14 mouse cellular contexts compared by ENCODE assay signal in the genomic region with DNA sequence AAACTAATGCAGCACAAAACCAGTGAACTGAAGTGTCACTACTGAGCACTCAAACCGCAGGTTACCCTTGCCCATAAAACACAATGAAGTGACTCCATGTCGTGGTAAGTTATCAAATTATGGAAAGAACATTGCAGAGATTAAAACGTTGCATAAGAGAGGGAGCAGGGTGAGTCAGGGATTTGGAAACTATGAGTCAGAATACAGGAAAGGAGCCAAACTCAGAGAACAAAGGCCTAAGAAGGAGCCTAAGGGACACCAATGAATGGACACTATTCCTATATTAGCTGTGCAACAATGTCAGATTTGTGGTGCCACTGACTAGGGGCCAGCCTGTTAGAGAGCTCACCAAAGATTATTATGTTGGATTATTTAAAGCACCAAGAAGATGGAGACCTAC. TPM values are rescaled to one million over a fixed set of nuclear protein-coding genes. Genes with fewer than 3 reads are reported as not detected.
DNase-seq lines count a peak whose midpoint lies in the region; ATAC-seq and TF ChIP-seq lines count a peak whose summit lies in the region.
"Had no signal": no experiment of that assay in that cellular context is flagged by ENCODE, and none has a peak within 500 bp of the region (broad histone marks: within the 10 kb centered on the region; RNA-seq: fewer than 3 reads in every experiment).

No protein-coding gene starts in this region.

- peak; percentile 59 to 76 for DNase-seq in heart, adult 9 months (ENCODE audit: low spot score in 2 of 2)
- DNase-seq in heart, embryonic 10.5 days (ENCODE audit: low spot score), result no peak
- DNase-seq in 3T3-L1 (ENCODE audit: low read depth, low spot score) (peak; percentile 96), adipocyte (ENCODE audit: low spot score) (peak; percentile 89)
- peak; percentile 57 for DNase-seq in heart, postnatal 0 days (ENCODE audit: low spot score)
- no peak for DNase-seq in kidney, postnatal 36 days
- no peak for DNase-seq in gastrocnemius, adult 2 months
- DNase-seq: cerebellum, postnatal 14 days; kidney, postnatal 25 days had no signal

- no peak overlapping the region for H3K9ac ChIP-seq in heart, postnatal 0 days (replicated peaks; ENCODE audit: low read depth, low read length)
- H3K9ac ChIP-seq: embryonic facial prominence, embryonic 15.5 days had no signal

- 66% methylated on average over 3 of the region's 3 CpGs for WGBS in heart, embryonic 10.5 days
- WGBS in heart, postnatal 0 days, result 20% methylated on average over 3 of the region's 3 CpGs

- intact Hi-C loops in gastrocnemius, adult 2 months (cut with DNase I), result no loop called here

- TF ChIP-seq CTCF in heart, postnatal 0 days (IDR thresholded peaks at IDR 0.05; ENCODE audit: low read depth), result no peak
- no peak for TF ChIP-seq CTCF in gastrocnemius, adult 2 months (IDR thresholded peaks at IDR 0.05)

- no peak overlapping the region for H3K4me3 ChIP-seq in heart, embryonic 10.5 days
- H3K4me3 ChIP-seq in heart, postnatal 0 days (ENCODE audit: low read depth, low read length), result no peak overlapping the region
- H3K4me3 ChIP-seq in gastrocnemius, adult 2 months, result no peak overlapping the region
- H3K4me3 ChIP-seq: embryonic facial prominence, embryonic 15.5 days; limb, embryonic 10.5 days had no signal

- H3K4me2 ChIP-seq in heart, postnatal 0 days (ENCODE audit: low read depth, low read length), result no peak overlapping the region
- H3K4me2 ChIP-seq: embryonic facial prominence, embryonic 15.5 days had no signal

- no peaks in the 10 kb centered on the region for H3K27me3 ChIP-seq in heart, embryonic 10.5 days (ENCODE audit: insufficient read depth, poor library complexity, severe bottlenecking)
- H3K27me3 ChIP-seq in heart, postnatal 0 days (ENCODE audit: control insufficient read depth, insufficient read depth, low read length), result no peaks in the 10 kb centered on the region
- H3K27me3 ChIP-seq: embryonic facial prominence, embryonic 15.5 days had no signal

- H3K27ac ChIP-seq in heart, embryonic 10.5 days, result no peak overlapping the region
- no peak overlapping the region for H3K27ac ChIP-seq in heart, postnatal 0 days (ENCODE audit: low read depth)
- no peak overlapping the region for H3K27ac ChIP-seq in gastrocnemius, adult 2 months
- H3K27ac ChIP-seq: embryonic facial prominence, embryonic 15.5 days; limb, embryonic 10.5 days; macrophage had no signal

- H3K4me1 ChIP-seq in heart, embryonic 10.5 days, result 0 out of 2 replicates have a peak, but pooled peaks cover 3% of the 10 kb centered on the region
- H3K4me1 ChIP-seq in heart, postnatal 0 days (ENCODE audit: control insufficient read depth, insufficient read depth), result no peaks in the 10 kb centered on the region
- H3K4me1 ChIP-seq: embryonic facial prominence, embryonic 15.5 days; limb, embryonic 10.5 days had no signal

- TF ChIP-seq EP300 in heart, postnatal 0 days (IDR thresholded peaks at IDR 0.05; ENCODE audit: low read depth), result no peak

- peak; percentile 60; the same call in 1 of the 2 replicates for ATAC-seq in heart, postnatal 0 days (ENCODE audit: insufficient read depth, low read depth)
- no peak for ATAC-seq in megakaryocyte-erythroid progenitor cell, adult 5-6 weeks (replicated peaks; ENCODE audit: low FRiP score, low TSS enrichment, poor library complexity, severe bottlenecking)
- ATAC-seq: hindbrain, embryonic 16.5 days had no signal

- H3K9me3 ChIP-seq in heart, embryonic 10.5 days, result no peaks in the 10 kb centered on the region
- H3K9me3 ChIP-seq in heart, postnatal 0 days (replicated peaks; ENCODE audit: control insufficient read depth, low read length), result no peaks in the 10 kb centered on the region
- H3K9me3 ChIP-seq: embryonic facial prominence, embryonic 15.5 days; limb, embryonic 10.5 days had no signal

- H3K36me3 ChIP-seq in heart, embryonic 10.5 days, result no peaks in the 10 kb centered on the region
- H3K36me3 ChIP-seq in heart, postnatal 0 days (replicated peaks; ENCODE audit: control insufficient read depth, insufficient read depth, low read length), result no peaks in the 10 kb centered on the region
- H3K36me3 ChIP-seq: embryonic facial prominence, embryonic 15.5 days; limb, embryonic 10.5 days had no signal

RNA-seq across cellular contexts. Expression of gene Efemp1, which starts 53.3 kb away (rescaled TPM):
- polyA plus RNA-seq in heart, embryonic 10.5 days (2016; fragmentation: Nextera tagmentation; extraction: Ambion mirVana), result 17.4 and 24.5 TPM in 2 replicates
- total RNA-seq in heart, postnatal 0 days (2014; rRNA removed; ENCODE audit: low replicate concordance), result 10.8 and 33.9 TPM in 2 replicates
- 13.5 and 17.6 TPM in 2 replicates for polyA plus RNA-seq in heart, postnatal 0 days (2015; fragmentation: Nextera tagmentation; extraction: Ambion mirVana)
- total RNA-seq in megakaryocyte-erythroid progenitor cell, adult 5-6 weeks (2014; fragmentation: Nextera tagmentation), result not detected in 2 replicates
- total RNA-seq in megakaryocyte-erythroid progenitor cell, adult 5-6 weeks (2017), result not detected in 2 replicates
- total RNA-seq in gastrocnemius, adult 2 months (2021), result 10 to 100 TPM in 1 of 2 experiments, 1 to 10 TPM in 1; 8.0 to 12.4 TPM
- polyA plus RNA-seq: macrophage had no signal

Comparison
In these comparisons a context has a peak if more than half of its experiments do, and no peak if none do; other contexts are left out.
1. DNase-seq: peak in heart, adult 9 months (2 of 2), 3T3-L1 (single experiment), adipocyte (single experiment) and heart, postnatal 0 days (single experiment); none in heart, embryonic 10.5 days (single experiment), kidney, postnatal 36 days (0 of 2) and gastrocnemius, adult 2 months (single experiment).
2. RNA of gene Efemp1, which starts 53.3 kb away (total RNA-seq): 10.8 to 33.9 TPM in heart, postnatal 0 days and 8.0 to 12.4 TPM in gastrocnemius, adult 2 months; not detected in megakaryocyte-erythroid progenitor cell, adult 5-6 weeks; every median in the first group is over 4 times any median in the second.